Comparison of ENCODE assay signal across 17 mouse cellular contexts in the genomic region with DNA sequence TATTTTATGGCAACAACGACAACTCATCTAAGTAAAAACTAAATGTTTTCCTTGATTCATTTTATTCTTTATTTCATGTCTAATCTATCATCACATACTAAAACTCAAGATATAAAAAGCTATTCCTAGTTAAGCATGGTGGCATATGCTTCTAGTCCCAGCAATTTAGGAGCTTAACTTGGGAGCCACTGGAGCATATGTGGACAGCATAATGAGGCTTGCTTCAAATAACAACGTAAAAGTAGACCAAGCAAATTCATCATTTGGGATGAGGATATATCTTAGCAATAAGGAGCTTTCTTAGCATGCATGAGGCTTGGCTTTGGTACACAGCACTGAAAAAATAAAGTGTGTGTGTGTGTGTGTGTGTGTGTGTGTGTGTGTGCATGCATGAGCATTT.
"Had no signal": no experiment of that assay in that cellular context is flagged by ENCODE, and none has a peak within 500 bp of the region (broad histone marks: within the 10 kb centered on the region; RNA-seq: fewer than 3 reads in every experiment).

No protein-coding gene starts in this region.

- ATAC-seq: hindbrain, embryonic 16.5 days; inflammation-experienced regulatory T-cells, adult 6 months; intestine, embryonic 15.5 days; intestine, postnatal 0 days; liver, embryonic 12.5 days had no signal

- DNase-seq: gastrocnemius, adult 2 months; gastrocnemius, postnatal 10 days; gastrocnemius, postnatal 25 days; heart, adult 18-20 months; heart, postnatal 10 days; heart, postnatal 4 days; kidney, adult 18-20 months; kidney, adult 8-10 months; kidney, postnatal 10 days; kidney, postnatal 36 days; layer of hippocampus, postnatal 36 days; left cerebral cortex, postnatal 4 days had no signal
